Mouse (Mus musculus) lung, adult 2 months (tissue): ENCODE results near the gene Nab1.

ENCODE experiments used
- CTCF ChIP-seq: fragments of 200-500 bp; IDR thresholded peaks from 2 replicates; pipeline ENCODE4 v1.5.1; 2011; ENCODE audit warnings: mild to moderate bottlenecking, low read length, control low read depth; ENCODE audit not compliant: insufficient read depth
- POLR2A ChIP-seq: fragments of 200-500 bp; IDR thresholded peaks from 2 replicates; pipeline ENCODE4 v1.6.1; 2011; ENCODE audit warnings: low read depth, mild to moderate bottlenecking, control low read depth, low read length, borderline replicate concordance; ENCODE audit errors: extremely low read depth

DNA sequence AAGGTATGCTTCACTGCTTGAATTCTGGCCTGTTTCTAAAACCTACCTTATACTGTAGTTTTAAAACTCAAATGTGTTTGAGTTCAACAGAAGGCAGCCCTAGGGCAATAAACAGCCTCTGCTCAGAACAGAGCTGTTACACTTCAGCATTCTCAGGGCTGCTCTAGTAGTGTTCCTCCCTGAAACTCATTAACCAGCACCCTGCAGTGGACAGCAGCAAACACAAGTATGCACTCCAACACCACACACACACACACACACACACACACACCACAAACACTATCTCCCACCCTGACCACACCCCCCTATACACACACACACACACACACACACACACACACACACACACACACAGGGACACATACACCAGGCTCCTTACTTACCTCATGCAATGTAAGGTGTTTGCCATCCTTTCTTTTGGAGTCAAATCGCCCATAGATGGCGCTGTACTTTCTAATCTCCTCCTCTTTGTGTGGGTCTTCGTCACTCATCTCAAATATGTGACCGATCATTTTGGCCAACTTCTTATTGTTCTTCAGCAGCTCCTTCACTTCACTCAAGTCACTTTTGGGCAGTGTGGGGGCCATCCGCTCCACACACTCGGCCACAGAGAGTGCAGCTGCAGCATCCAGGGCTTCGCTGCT lies 10.8 kb downstream of the Nab1 start:
- TF ChIP-seq CTCF (no peak), POLR2A (no peak)
